Mouse (Mus musculus): ENCODE data around the gene Folr1.

DNA sequence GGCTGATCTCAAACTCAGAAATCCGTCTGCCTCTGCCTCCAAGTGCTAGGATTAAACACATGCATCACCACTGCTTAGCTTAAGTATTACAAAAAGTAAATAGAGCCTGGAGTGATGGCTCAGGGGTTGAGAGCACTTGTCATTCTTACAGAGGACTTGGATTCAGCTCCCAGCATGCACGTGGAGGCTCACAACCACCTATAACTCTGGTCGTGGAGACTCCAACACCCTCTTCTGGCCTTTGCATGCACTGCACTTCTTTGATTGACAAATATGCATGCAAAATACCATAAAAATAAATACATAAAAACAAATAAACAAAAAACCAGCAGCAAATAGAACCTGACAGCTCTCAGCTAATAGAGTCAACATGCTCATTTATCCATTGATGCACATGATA, 8.3 kb downstream of the Folr1 start:
- TF ChIP-seq TCF12 (IDR thresholded peaks at IDR 0.05; ENCODE audit: insufficient read depth, poor library complexity, severe bottlenecking) (no peak), POLR2A (IDR thresholded peaks at IDR 0.05; ENCODE audit: insufficient read length, low read depth) (no peak), USF1 (IDR thresholded peaks at IDR 0.05; ENCODE audit: low read depth) (no peak), MAX (IDR thresholded peaks at IDR 0.05; ENCODE audit: low read depth) (no peak)
